Mouse (Mus musculus): ENCODE results near the gene 2900011O08Rik. TPM values are rescaled to one million over a fixed set of nuclear protein-coding genes. Genes with fewer than 3 reads are reported as not detected.

The 2900011O08Rik gene
- polyA plus RNA-seq (2012) = 0.10 and 0.26 TPM in 2 replicates

DNA sequence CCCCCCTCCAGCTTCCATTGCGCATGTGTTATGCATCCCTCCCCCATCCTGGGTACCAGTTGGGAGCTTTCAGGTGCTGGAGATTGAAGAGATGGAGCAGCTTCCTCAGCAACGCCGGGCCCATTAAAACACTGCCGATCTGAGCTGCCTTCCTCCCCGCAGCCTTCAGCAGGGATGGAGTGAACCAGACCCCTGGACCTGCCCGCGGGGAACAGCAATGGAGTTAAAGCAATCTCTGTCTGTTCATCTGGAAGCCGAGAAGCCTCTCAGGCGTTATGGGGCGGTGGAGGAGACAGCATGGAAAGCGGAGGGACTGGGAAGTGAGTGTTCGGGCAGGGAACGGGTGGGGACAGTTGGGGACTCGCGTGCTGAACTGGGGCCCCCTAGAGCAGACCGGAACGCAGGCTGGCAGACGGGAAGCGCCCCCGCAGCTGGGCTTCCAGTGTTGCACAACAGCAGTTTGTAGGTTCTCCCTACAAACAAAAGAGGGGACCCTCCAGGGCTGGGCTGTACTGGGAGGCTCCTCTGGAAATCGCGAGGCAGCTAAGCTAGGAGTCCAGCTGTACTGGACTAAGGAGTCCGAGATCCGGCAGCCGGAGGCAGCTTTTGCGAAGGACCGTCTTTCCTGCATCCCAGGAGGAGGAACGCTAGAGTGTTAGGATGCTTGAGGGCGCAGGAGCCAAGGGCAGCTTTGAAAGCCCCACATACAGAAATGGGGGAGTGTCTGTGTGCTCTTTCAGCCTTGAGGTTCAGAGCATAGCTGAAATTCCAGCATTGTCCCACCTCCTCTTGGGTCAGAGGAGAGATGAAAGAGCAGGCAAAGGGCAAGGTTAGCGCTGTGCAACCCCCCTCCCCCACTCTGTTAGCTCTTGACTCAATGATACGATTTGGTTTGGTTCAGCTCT is at the start of gene 2900011O08Rik, which contains the start of gene Ifitm7:
Gene 2900011O08Rik, plus strand, starts transcription at position 31 of the 905 bp plus-strand sequence.
Gene Ifitm7, minus strand, starts transcription at position 315 of the 905 bp plus-strand sequence.

Other genes with a start within 250 kb of the 2900011O08Rik start
- gene Rrn3, start 205.9 kb upstream of the 2900011O08Rik start, polyA plus RNA-seq (2012) = 11.3 and 12.5 TPM in 2 replicates
- gene Ntan1, start 167.8 kb upstream of the 2900011O08Rik start, polyA plus RNA-seq (2012) = 18.8 and 22.9 TPM in 2 replicates
- gene Pdxdc1, start 83.5 kb upstream of the 2900011O08Rik start, polyA plus RNA-seq (2012) = 50.1 and 57.6 TPM in 2 replicates
- gene Mpv17l, start 83.4 kb upstream of the 2900011O08Rik start, polyA plus RNA-seq (2012) = 0.02 and 0.07 TPM in 2 replicates
- 5.3 and 5.9 TPM in 2 replicates for gene Ifitm7, start 284 bp downstream of the 2900011O08Rik start, polyA plus RNA-seq (2012)
- 49.1 and 49.9 TPM in 2 replicates for gene Nde1, start 176.7 kb downstream of the 2900011O08Rik start, polyA plus RNA-seq (2012)
- 1.8 and 2.0 TPM in 2 replicates for gene Marf1, start 176.7 kb downstream of the 2900011O08Rik start, polyA plus RNA-seq (2012)

Measured in megakaryocyte-erythroid progenitor cell, adult 5 weeks (primary cell).